Mouse (Mus musculus) MEL (cell line): ENCODE measurements around the gene Dgkh.

ENCODE experiments used
- CTCF ChIP-seq, 3 experiments: IDR thresholded peaks in 2 of 3; conservative IDR thresholded peaks in 1 of 3; 2 replicates each; pipeline ENCODE4 v1.5.1; 2011 to 2012; ENCODE audit warnings: low read length in 3 of 3, low read depth in 2 of 3, mild to moderate bottlenecking in 2 of 3, improper control_type of control experiment in 1 of 3, inconsistent platforms in 1 of 3, mixed read lengths in 1 of 3, moderate library complexity in 1 of 3; ENCODE audit not compliant: control insufficient read depth in 1 of 3, insufficient read depth in 1 of 3, poor library complexity in 1 of 3, severe bottlenecking in 1 of 3
- E2F4 ChIP-seq: IDR thresholded peaks from 2 replicates; pipeline ENCODE4 v1.6.1; 2011; ENCODE audit warnings: low read depth, low read length, improper control_type of control experiment, borderline replicate concordance
- ELF1 ChIP-seq: IDR thresholded peaks from 2 replicates; pipeline ENCODE4 v1.6.1; 2014; ENCODE audit warnings: low read depth, mild to moderate bottlenecking, inconsistent platforms, low read length, improper control_type of control experiment, moderate library complexity
- HCFC1 ChIP-seq: IDR thresholded peaks from 2 replicates; pipeline ENCODE4 v1.6.1; 2012; ENCODE audit warnings: low read depth, mild to moderate bottlenecking, inconsistent platforms, low read length, improper control_type of control experiment, moderate library complexity
- MEF2A ChIP-seq: IDR thresholded peaks from 2 replicates; pipeline ENCODE4 v1.6.1; 2014; ENCODE audit warnings: low read depth, mild to moderate bottlenecking, inconsistent platforms, low read length, improper control_type of control experiment; ENCODE audit not compliant: poor library complexity, insufficient replicate concordance, severe bottlenecking; ENCODE audit errors: extremely low read depth
- POLR2A ChIP-seq, 2 experiments: IDR thresholded peaks; 2 replicates each; pipeline ENCODE4 v1.6.1; 2011 to 2012; ENCODE audit warnings: low read length in 2 of 2, mild to moderate bottlenecking in 2 of 2, control low read depth in 1 of 2, improper control_type of control experiment in 1 of 2, low read depth in 1 of 2, moderate library complexity in 1 of 2; ENCODE audit not compliant: control insufficient read depth in 1 of 2, insufficient read depth in 1 of 2, poor library complexity in 1 of 2
- SMC3 ChIP-seq: IDR thresholded peaks from 2 replicates; pipeline ENCODE4 v1.6.1; 2011; ENCODE audit warnings: low read depth, low read length, improper control_type of control experiment
- ZC3H11A ChIP-seq: IDR thresholded peaks from 2 replicates; pipeline ENCODE4 v1.6.1; 2012; ENCODE audit warnings: low read depth, mild to moderate bottlenecking, inconsistent platforms, low read length, improper control_type of control experiment
- ZNF384 ChIP-seq: IDR thresholded peaks from 2 replicates; pipeline ENCODE4 v1.6.1; 2012; ENCODE audit warnings: low read depth, mild to moderate bottlenecking, inconsistent platforms, low read length, improper control_type of control experiment

DNA sequence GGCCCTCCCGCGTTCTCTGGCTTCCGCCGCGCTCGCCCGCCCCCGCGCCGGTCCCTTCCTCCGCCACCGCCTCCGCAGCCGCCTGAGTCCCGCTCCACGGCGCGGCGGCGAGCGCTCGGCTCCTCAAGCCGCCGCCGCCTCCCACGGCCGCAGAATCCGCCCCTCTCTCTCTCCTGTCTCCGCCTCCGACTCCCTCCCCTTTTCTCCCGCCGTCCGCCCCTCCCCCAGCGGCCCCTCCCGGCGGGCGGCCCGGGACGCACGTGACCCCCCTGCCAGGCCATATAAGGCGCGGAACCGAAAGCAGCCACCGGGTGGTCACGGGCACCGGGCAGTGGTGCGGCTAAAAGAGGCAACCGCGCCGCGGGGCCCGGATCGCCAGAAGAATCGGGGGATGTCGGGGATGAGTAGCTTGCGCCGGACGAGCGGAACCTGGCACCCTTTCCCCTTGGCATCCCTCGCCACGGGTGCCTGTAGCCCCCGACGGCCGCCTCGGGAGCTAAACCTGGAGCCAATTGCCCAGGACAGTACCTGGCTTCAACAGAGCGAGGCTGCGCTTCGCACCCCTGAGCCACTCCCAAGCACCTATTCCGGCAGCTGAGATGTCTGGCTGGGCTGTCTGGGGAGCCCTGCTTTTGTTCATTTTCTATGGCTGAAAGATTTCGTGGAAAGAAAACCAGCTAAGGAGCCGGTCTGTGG is at the start of gene Dgkh:
- no peak for TF ChIP-seq CTCF (IDR thresholded peaks at IDR 0.05 in 2 of 3, conservative IDR thresholded peaks at IDR 0.05 in 1 of 3; ENCODE audit: control insufficient read depth in 1 of 3, insufficient read depth in 1 of 3, low read depth in 2 of 3, low read length in 3 of 3, poor library complexity in 1 of 3, severe bottlenecking in 1 of 3)
- no peak for TF ChIP-seq HCFC1
- no peak for TF ChIP-seq MEF2A
- TF ChIP-seq POLR2A (IDR thresholded peaks at IDR 0.05; ENCODE audit: control insufficient read depth in 1 of 2, insufficient read depth in 1 of 2, low read depth in 1 of 2, low read length in 2 of 2, poor library complexity in 1 of 2), result no peak; a peak in 1 of 4 replicates
- no peak for TF ChIP-seq ZC3H11A
- TF ChIP-seq SMC3, result no peak
- TF ChIP-seq ELF1, result no peak
- no peak for TF ChIP-seq ZNF384
- no peak for TF ChIP-seq E2F4
